Mouse (Mus musculus): ENCODE results near the gene Usmg5. TPM values are rescaled to one million over a fixed set of nuclear protein-coding genes. Genes with fewer than 3 reads are reported as not detected.

Usmg5 gene
- 136 TPM for total RNA-seq (2023)

DNA sequence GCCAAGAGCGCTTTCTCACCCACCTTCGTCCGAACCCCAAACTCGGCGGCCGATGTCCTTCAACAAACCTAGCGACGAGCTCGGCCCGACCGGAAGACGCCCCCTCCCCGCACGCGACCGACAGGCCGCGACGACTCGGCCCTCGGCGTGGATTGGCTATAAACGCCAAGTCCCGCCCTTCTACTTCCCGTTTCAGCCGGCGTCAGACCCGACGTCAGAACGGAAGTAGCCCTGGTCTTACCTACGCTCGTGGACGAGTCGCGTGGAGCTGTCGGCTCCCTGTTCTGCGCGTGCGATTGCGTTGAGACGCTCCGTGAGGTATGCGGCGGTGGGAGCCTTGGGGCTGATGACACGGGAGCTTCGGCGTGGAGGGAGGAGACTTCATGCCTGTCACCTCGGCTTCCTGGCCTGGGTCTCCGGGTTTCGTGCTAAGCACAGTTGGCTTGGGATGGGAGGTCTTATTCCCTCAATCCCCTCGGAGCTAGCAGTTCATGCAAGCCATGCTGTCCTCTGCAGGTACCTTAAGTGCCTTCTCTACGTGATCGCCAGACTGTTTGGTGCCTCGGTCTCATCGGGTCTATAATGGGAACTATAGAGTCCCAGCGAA lies at the start of gene Usmg5, which contains the start of gene Pdcd11:
Gene Usmg5 (minus strand): TSS at position 98 of the 607 bp plus-strand sequence.
Gene Pdcd11 (plus strand): TSS at position 219 of the 607 bp plus-strand sequence.

GRCm38 (mm10) chr19:47137771-47138421 lies 47.4 kb upstream of the Usmg5 start, which contains the start of gene Calhm2:
Gene Calhm2 (minus strand): TSS chr19:47138294.

GRCm38 (mm10) chr19:47067096-47067882 lies 23.2 kb downstream of the Usmg5 start, which contains the start of gene Taf5:
Gene Taf5 (plus strand): TSS chr19:47067746.

GRCm38 (mm10) chr19:47050271-47051032 lies 40.0 kb downstream of the Usmg5 start, which contains the start of gene Pcgf6:
Gene Pcgf6 (minus strand): TSS chr19:47050906.

Other genes starting within 250 kb of the Usmg5 start
- gene Ina, start 75.9 kb downstream of the Usmg5 start, total RNA-seq (2023): not detected
- gene Nt5c2, start 75.5 kb downstream of the Usmg5 start, total RNA-seq (2023): 52.9 TPM
- gene Pcgf6, start 39.7 kb downstream of the Usmg5 start, total RNA-seq (2023): 22.4 TPM
- gene Taf5, start 22.9 kb downstream of the Usmg5 start, total RNA-seq (2023): 9.3 TPM
- 45.4 TPM for gene Pdcd11, start 121 bp upstream of the Usmg5 start, total RNA-seq (2023)
- 7.7 TPM for gene Calhm2, start 47.6 kb upstream of the Usmg5 start, total RNA-seq (2023)
- not detected for gene Calhm1, start 53.6 kb upstream of the Usmg5 start, total RNA-seq (2023)
- not detected for gene Calhm3, start 67.1 kb upstream of the Usmg5 start, total RNA-seq (2023)
- gene Neurl1a, start 88.2 kb upstream of the Usmg5 start, total RNA-seq (2023): not detected

Data from CD8-positive naive resting alpha-beta T cell, adult 57 days (primary cell).